Mouse (Mus musculus) layer of hippocampus, adult 2 months (tissue): Measurements from ENCODE around the gene Ano5. TPM values are rescaled to one million over a fixed set of nuclear protein-coding genes. Genes with fewer than 3 reads are reported as not detected.

Experiments used
- DNase-seq, 2 experiments: peaks; one replicate each; pipeline ENCODE4 v3.0.0; 2022; ENCODE audit warnings: low spot score in 2 of 2
- H3K27ac ChIP-seq: fragments of 200-600 bp; 2 replicates; pipeline ENCODE4 v1.8.1; 2022
- H3K4me3 ChIP-seq: fragments of 200-600 bp; 2 replicates; pipeline ENCODE4 v1.8.1; 2022; ENCODE audit warnings: mild to moderate bottlenecking
- CTCF ChIP-seq: fragments of 200-600 bp; conservative IDR thresholded peaks from 2 replicates; pipeline ENCODE4 v1.8.1; 2022; ENCODE audit warnings: antibody characterized with exemption, mild to moderate bottlenecking, moderate library complexity
- total RNA-seq, 2 experiments: library from RNA; stranded (reverse); gene quantifications; 2 replicates each; pipeline ENCODE4 v1.2.3; 2021

The Ano5 gene
- total RNA-seq, 2 experiments from 2014 or later, result 1.2 to 1.4 TPM

DNA sequence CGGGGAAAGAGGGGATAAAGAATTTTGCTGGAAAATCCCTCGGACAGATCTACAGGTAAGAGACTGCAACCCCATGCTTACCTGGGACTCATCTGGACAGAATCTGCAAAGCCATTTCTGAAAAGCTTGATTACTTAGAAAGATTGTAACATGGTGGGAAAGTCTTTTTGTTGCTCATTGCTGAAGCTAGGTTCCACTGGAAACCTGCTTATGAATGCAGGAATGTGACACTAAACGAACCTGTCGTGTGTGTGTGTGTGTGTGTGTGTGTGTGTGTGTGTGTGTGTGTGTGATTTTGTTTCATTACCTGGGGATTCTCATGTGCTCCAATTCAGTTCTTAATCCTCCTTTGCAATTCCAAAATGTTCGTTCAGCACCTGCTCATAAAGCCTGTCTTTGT, 111.8 kb downstream of the Ano5 start:
- no peak for TF ChIP-seq CTCF
- Histone ChIP-seq H3K27ac (no peak overlapping the region), H3K4me3 (peak overlapping the region; percentile 35; the same call in 1 of the 2 replicates)
- no peak for DNase-seq

DNA sequence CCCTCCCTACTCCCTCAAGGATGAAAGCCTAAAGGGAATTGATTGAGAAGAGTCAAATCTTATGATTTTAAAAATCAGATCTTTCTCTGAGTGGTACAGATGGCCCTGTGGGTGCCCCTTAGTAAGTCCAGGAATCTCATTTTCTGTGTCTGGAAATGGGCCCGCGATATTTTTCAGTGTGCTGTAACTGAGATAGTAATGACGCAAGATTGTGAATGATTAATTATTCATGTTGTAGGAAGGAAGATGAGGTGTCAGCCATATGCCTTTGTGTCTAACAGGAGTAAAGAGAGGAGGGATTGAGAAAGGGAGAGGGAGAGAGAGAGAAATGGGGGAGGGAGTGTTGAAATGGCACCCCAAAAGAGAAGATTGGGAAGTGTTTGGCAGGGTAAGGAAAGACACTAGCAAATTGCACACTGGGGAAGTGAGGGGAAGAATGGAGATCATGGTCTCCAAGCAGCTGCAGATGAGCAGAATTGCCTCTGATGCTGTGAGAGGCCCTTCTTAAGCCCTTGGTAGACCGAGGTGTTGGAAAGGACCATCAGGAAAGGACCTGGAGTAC, 113.6 kb downstream of the Ano5 start:
- DNase-seq, result no peak
- Histone ChIP-seq H3K27ac (no peak overlapping the region), H3K4me3 (no peak overlapping the region)
- no peak for TF ChIP-seq CTCF

GRCm38 (mm10) chr7:51625161-51625560, 114.3 kb downstream of the Ano5 start:
- TF ChIP-seq CTCF, result no peak
- DNase-seq, result no peak

DNA sequence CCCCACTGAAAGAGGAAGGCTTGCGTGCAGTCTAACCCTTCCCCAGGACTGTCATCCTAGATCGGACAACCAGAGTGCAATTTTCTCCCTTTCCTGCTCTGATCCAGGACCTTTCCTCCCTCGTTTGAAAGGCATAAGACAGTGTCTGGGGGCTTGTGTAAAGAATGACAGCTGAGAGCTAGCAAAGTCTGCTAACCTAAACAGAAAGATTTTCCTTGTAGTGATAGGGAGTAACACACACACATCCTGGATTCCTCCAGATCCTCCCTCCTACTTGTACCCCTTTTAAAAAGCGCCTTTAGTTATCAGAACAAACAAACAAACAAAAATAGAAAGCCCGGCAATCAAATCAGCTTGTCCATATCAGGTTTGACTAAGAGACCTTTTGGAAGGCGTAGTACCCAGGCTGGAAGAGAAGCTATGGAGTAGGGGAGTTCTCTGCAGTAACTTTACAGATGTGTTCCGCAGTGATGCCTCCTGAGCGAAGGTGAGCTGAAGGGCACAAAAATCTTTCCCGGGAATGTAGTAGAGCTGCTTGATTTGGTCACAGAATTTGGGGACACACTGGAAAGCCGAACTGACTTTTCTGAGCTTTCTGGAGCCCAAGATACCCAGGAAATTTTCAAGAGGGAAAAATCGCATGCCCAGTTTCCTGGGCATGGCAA, 114.9 kb downstream of the Ano5 start:
- Histone ChIP-seq H3K4me3 (no peak overlapping the region), H3K27ac (no peak overlapping the region)
- TF ChIP-seq CTCF, result no peak
- DNase-seq, result no peak

More at GRCm38 (mm10) chr7:51625161-51625560, 114.3 kb downstream of the Ano5 start:
- no peak overlapping the region for H3K4me3 ChIP-seq
- no peak overlapping the region for H3K27ac ChIP-seq

GRCm38 (mm10) chr7:51626451-51627000, 115.7 kb downstream of the Ano5 start:
- DNase-seq, result no peak
- no peak overlapping the region for H3K4me3 ChIP-seq

GRCm38 (mm10) chr7:51627001-51627631, 116.3 kb downstream of the Ano5 start:
- no peak for DNase-seq
- no peak overlapping the region for H3K27ac ChIP-seq
- TF ChIP-seq CTCF, result no peak
- peak overlapping the region; percentile 11; the same call in 1 of the 2 replicates for H3K4me3 ChIP-seq

More at GRCm38 (mm10) chr7:51626451-51627000, 115.7 kb downstream of the Ano5 start:
- TF ChIP-seq CTCF, result no peak
- no peak overlapping the region for H3K27ac ChIP-seq

- TF ChIP-seq CTCF, result no peak
- no peak overlapping the region for H3K4me3 ChIP-seq
- no peak overlapping the region for H3K27ac ChIP-seq
- no peak for DNase-seq
These were observed 116.8 kb downstream of the Ano5 start for GRCm38 (mm10) chr7:51627666-51628065.

DNA sequence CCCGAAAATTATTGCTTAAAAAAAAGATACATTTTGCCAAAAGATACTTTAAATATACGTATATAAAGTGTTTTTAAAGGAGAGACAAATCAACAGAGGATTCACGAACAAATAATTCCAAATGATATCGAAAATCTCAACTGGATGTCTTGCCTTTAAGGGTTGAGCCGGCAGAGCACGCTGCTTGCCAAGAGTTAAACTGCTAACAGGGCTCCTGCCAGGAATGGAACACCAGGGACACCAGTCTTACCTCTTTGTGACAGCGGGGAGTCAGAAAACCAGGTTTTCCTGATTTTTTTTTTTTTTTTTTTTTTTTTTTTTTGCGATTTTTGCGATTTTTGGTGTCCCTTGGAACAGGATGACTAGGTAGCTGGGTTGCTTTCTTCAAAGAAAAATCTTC, 117.5 kb downstream of the Ano5 start:
- Histone ChIP-seq H3K27ac (no peak overlapping the region), H3K4me3 (no peak overlapping the region)

GRCm38 (mm10) chr7:51629206-51629605, 118.4 kb downstream of the Ano5 start:
- Histone ChIP-seq H3K4me3 (no peak overlapping the region), H3K27ac (no peak overlapping the region)
- TF ChIP-seq CTCF, result no peak
- DNase-seq, result no peak

More for the DNA sequence above, 117.5 kb downstream of the Ano5 start:
- DNase-seq, result no peak
- TF ChIP-seq CTCF, result no peak

DNA sequence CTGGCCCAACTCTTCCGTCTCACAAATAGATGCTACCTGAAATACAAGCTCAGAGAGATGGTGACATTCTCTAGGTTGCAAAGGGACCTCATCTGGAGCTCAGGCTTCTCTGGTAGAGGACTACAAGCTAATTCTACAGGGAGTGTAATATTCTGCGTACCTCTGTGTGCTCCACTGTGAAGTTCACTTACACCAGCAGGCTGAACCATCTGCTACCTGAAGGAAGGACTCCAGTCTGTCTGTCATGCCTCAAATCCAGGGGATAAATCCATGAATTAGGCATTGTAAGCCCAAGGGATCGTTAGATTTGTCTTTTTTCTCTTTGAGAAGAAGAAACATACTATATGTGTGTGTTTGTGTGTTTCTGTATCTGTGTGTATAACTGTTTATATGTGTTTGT, 120.3 kb downstream of the Ano5 start:
- DNase-seq, result no peak
- Histone ChIP-seq H3K27ac (no peak overlapping the region), H3K4me3 (no peak overlapping the region)
- TF ChIP-seq CTCF, result no peak

GRCm38 (mm10) chr7:51632543-51633229, 121.9 kb downstream of the Ano5 start:
- no peak for TF ChIP-seq CTCF
- Histone ChIP-seq H3K4me3 (no peak overlapping the region), H3K27ac (no peak overlapping the region)
- no peak for DNase-seq

DNA sequence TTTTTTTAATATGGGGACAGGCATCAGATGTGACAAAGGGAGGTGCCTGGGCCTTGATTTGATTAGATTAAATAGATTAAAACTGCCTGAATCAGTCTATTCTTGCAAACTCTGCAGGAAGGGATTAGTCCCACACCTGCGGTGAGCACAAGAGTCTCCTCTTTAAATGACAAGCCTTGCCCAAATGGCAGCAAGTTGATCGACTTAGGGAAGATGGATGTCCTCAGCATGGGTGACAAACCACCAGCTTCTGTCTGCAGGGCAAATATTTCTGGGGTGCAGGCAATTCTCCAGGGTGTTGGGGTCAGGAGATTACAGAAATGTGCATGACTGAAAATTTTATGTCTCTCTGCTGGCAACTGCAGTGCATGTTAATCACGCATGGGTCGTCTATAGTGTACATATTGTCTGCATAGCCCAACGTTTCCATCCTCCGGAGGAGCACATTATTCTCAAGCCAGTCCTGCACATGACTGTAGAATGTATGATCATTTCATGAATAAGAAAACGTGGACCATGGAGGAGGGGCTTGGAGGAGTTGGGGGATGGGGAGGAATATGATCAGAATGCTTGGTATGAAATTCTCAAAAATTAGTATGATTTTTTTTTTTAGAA, 122.5 kb downstream of the Ano5 start:
- no peak for DNase-seq
- Histone ChIP-seq H3K4me3 (no peak overlapping the region), H3K27ac (no peak overlapping the region)
- no peak for TF ChIP-seq CTCF

Other genes with a start within 250 kb of the Ano5 start
- gene Slc17a6, start 111.0 kb downstream of the Ano5 start, total RNA-seq, result 10 to 100 TPM in 1 of 2 experiments, 1 to 10 TPM in 1; 9.4 to 12.7 TPM